Mouse (Mus musculus) lung, adult 2 months (tissue): ENCODE measurements around the gene Lrtm1. TPM values are rescaled to one million over a fixed set of nuclear protein-coding genes. Genes with fewer than 3 reads are reported as not detected.

Experiments
- DNase-seq: peaks from one replicate; pipeline ENCODE4 v3.0.0; 2022
- H3K4me1 ChIP-seq: fragments of 200-500 bp; 2 replicates; pipeline ENCODE4 v1.6.1; 2011; ENCODE audit warnings: low read length; ENCODE audit not compliant: control insufficient read depth, insufficient read depth
- H3K4me3 ChIP-seq: fragments of 200-500 bp; replicated peaks from 2 replicates; pipeline ENCODE3; 2011; ENCODE audit warnings: low read depth, mild to moderate bottlenecking, control low read depth, low read length; ENCODE audit errors: extremely low read depth
- CTCF ChIP-seq: fragments of 200-500 bp; IDR thresholded peaks from 2 replicates; pipeline ENCODE4 v1.5.1; 2011; ENCODE audit warnings: mild to moderate bottlenecking, low read length, control low read depth; ENCODE audit not compliant: insufficient read depth
- POLR2A ChIP-seq: fragments of 200-500 bp; IDR thresholded peaks from 2 replicates; pipeline ENCODE4 v1.6.1; 2011; ENCODE audit warnings: low read depth, mild to moderate bottlenecking, control low read depth, low read length, borderline replicate concordance; ENCODE audit errors: extremely low read depth
- WGBS: fragments of 180-500 bp; shearing (Covaris S2); methylation state at CpG from one replicate; pipeline ENCODE4 v1.1.7; 2018; 5-methylcytosine and 5-hydroxymethylcytosine counted together
- polyA plus RNA-seq: library from polyadenylated mRNA; depleted of rRNA; stranded (reverse); fragments of >200 nt; gene quantifications from 2 replicates; pipeline ENCODE4 v1.2.3, GENCODE M21; 2012

The Lrtm1 gene
- polyA plus RNA-seq, 1 experiment = 1.6 TPM

DNA sequence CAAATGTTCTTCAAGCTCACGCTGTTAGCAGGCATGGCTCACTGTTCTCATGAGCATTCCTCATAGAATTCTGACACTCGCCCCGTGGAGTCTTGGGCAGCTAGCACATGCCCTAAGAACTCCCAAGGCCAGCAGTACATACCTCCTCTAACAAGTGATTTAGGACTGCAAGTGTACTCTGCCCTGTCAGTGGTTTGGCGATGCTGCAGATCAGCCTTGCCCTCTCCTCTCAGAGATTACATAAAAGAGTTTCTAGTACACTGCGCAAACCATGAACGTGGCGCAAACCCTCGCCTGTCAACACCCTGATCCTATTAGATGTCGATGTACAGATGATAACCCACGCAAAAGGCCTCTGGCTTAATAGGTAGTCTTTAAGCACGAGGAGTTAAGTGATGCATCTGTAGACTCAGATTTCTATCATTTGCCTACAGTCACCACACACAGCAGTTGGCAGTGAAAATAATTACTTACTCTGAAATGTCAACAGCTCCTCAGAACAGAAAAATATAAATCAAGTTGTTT, 11.9 kb downstream of the Lrtm1 start:
- TF ChIP-seq POLR2A = no peak
- no peak for TF ChIP-seq CTCF
- WGBS = 60% methylated on average over 11 of the region's 11 CpGs
- no peak for DNase-seq
- Histone ChIP-seq H3K4me3 (no peak overlapping the region), H3K4me1 (no peaks in the 10 kb centered on the region)

DNA sequence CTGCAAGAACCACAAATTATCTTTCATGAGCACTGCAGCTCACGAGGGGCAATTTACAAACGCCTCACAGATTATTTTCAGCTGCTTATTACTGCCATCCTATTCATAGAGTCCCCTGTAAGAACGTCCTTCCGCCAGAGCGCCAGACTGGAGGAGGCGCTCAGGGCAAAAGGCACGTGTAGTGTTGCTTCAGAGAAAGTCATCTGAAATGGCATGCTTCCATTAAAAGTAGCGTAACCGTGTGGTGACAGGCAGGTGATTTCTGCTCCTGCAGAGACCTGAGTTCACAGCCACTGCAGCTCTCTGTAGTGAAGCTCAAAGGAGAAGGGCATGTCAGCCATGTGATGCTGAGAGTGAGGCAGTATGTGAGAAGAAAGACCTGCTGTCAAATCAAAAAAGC, 12.5 kb downstream of the Lrtm1 start:
- TF ChIP-seq POLR2A (no peak), CTCF (no peak)
- 68% methylated on average over 9 of the region's 9 CpGs for WGBS
- Histone ChIP-seq H3K4me1 (no peaks in the 10 kb centered on the region), H3K4me3 (no peak overlapping the region)
- no peak for DNase-seq

GRCm38 (mm10) chr14:29031858-29032395, 13.9 kb downstream of the Lrtm1 start:
- H3K4me3 ChIP-seq = no peak overlapping the region
- no peak for DNase-seq
- TF ChIP-seq POLR2A (no peak), CTCF (no peak)
- WGBS = 84% methylated on average over 1 of the region's 1 CpGs
- no peaks in the 10 kb centered on the region for H3K4me1 ChIP-seq

DNA sequence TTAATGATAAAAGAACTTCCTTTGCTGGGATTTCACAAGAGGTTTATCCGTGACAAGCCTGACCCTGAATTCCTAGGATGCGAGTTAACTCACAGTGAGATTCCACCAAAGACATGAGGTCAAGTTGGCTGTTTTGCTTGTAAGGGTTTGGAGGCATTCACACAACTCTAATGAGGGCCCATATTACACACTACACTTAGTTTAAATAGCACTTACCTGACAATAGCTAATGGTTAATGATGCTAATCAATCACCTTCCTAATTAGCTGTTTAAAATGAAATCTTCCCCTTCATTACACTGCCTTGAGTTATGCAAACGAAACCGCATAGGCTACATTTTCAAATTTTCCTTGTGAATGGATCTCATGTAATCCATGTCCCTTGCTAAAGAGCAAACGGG, 20.2 kb downstream of the Lrtm1 start:
- no peak for TF ChIP-seq POLR2A
- no peak for TF ChIP-seq CTCF
- 76% methylated on average over 5 of the region's 5 CpGs for WGBS
- no peaks in the 10 kb centered on the region for H3K4me1 ChIP-seq

DNA sequence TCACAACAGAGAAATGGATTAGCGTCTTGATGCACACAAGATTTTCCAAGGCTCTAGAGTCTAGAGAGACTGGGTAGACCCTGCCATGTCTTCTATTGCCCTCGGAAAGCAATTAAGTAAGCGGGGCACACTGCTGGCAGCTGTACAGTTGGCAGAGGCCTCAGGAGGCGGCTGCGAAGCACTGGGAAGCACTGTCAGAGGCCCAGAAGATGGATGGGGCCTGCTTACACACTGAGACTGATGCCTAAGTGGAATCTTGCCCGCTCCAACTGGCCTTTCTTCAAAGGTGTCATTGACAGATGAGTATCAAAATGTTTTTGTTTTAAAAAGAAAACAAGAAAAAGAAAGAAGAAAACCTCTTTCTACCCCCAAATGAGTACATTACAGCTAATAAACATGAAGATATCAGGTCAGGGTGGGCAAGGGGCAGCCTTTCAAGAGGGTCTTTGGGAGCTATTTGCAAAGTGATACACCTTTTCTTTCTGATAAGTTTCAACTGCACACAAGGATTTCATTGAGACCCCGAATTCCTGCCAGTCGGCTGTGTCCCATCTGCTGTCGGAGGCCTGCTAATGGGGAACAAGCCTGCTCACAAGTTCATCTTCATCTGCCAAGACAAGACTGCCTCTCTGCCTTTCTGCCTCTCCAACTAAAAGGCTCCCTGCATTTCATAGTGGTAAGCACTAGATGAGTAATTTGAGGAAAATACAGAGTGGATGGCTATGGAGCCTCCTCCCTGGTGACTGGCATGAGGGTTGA, 22.8 kb downstream of the Lrtm1 start:
- Histone ChIP-seq H3K4me1 (no peaks in the 10 kb centered on the region), H3K4me3 (no peak overlapping the region)
- 38% methylated on average over 9 of the region's 9 CpGs for WGBS
- DNase-seq = no peak
- TF ChIP-seq POLR2A (no peak), CTCF (no peak)

More for the DNA sequence above, 20.2 kb downstream of the Lrtm1 start:
- DNase-seq = no peak
- H3K4me3 ChIP-seq = no peak overlapping the region

- Histone ChIP-seq H3K4me1 (no peaks in the 10 kb centered on the region), H3K4me3 (no peak overlapping the region)
- TF ChIP-seq POLR2A (no peak), CTCF (no peak)
- WGBS = 67% methylated on average over 1 of the region's 1 CpGs
- DNase-seq = no peak
These were observed 23.5 kb downstream of the Lrtm1 start for GRCm38 (mm10) chr14:29041498-29041897.

- Histone ChIP-seq H3K4me1 (no peaks in the 10 kb centered on the region), H3K4me3 (no peak overlapping the region)
- DNase-seq = no peak
- TF ChIP-seq CTCF (no peak), POLR2A (no peak)
- 66% methylated on average over 1 of the region's 1 CpGs for WGBS
These were observed 24.3 kb downstream of the Lrtm1 start for GRCm38 (mm10) chr14:29042355-29042754.

GRCm38 (mm10) chr14:29051951-29052835, 34.2 kb downstream of the Lrtm1 start:
- WGBS = 35% methylated on average over 16 of the region's 16 CpGs
- no peak overlapping the region for H3K4me3 ChIP-seq
- TF ChIP-seq CTCF (no peak), POLR2A (no peak)
- H3K4me1 ChIP-seq = no peaks in the 10 kb centered on the region
- DNase-seq = no peak

GRCm38 (mm10) chr14:29060679-29061078, 42.7 kb downstream of the Lrtm1 start:
- no peaks in the 10 kb centered on the region for H3K4me1 ChIP-seq
- DNase-seq = no peak
- no peak overlapping the region for H3K4me3 ChIP-seq
- TF ChIP-seq POLR2A (no peak), CTCF (no peak)

DNA sequence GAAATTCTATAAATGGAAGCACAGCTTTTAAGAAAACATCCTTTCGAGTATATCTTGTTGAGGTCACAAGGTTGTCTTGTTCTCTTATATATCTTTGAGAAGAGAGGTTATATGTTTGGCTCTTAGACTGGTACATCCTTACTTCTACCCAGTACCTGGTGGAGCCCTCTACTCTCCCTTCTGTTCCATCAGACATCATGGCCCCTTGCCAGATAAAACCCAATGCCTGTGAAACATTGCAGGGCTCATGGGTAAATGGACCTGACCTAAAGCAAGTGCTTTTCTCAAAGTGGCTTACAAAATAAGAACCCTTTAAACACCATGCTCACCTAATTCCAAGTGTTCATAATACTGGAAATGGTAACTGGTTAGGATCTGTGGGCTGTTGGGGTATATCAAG, 43.5 kb downstream of the Lrtm1 start:
- no peak for DNase-seq
- Histone ChIP-seq H3K4me3 (no peak overlapping the region), H3K4me1 (no peaks in the 10 kb centered on the region)
- 76% methylated on average over 1 of the region's 1 CpGs for WGBS
- TF ChIP-seq POLR2A = no peak
- no peak for TF ChIP-seq CTCF
